Mouse (Mus musculus) macrophage (primary cell): Measurements from ENCODE around the gene Camk2b. TPM values are rescaled to one million over a fixed set of nuclear protein-coding genes. Genes with fewer than 3 reads are reported as not detected.

Source experiments
- H3K27ac ChIP-seq: fragments of 350-480 bp; formaldehyde crosslinking; 2 replicates; pipeline ENCODE4 v1.9.0; 2021
- H3K36me3 ChIP-seq: fragments of 350-480 bp; formaldehyde crosslinking; 2 replicates; pipeline ENCODE4 v1.9.0; 2021; ENCODE audit errors: inconsistent target
- H3K4me3 ChIP-seq: fragments of 350-480 bp; formaldehyde crosslinking; 2 replicates; pipeline ENCODE4 v1.9.0; 2021; ENCODE audit errors: inconsistent target
- H3K79me2 ChIP-seq: fragments of 350-480 bp; formaldehyde crosslinking; 2 replicates; pipeline ENCODE4 v1.9.0; 2021; ENCODE audit errors: inconsistent target
- WGBS: methylation state at CpG from one replicate; pipeline ENCODE4 v1.1.7; 2026; ENCODE audit warnings: inconsistent platforms; ENCODE audit not compliant: missing documents; 5-methylcytosine and 5-hydroxymethylcytosine counted together
- polyA plus RNA-seq: library from polyadenylated mRNA; stranded (reverse); fragments of 250-400 nt; gene quantifications from 3 replicates; pipeline ENCODE4 v1.2.4, GENCODE M21; 2018; ENCODE audit warnings: inconsistent platforms

The Camk2b gene
- polyA plus RNA-seq, 1 experiment from 2014 or later = 1.3 TPM

- no peaks in the 10 kb centered on the region for H3K79me2 ChIP-seq
- H3K4me3 ChIP-seq = no peak overlapping the region
- WGBS = 95% methylated on average over 5 of the region's 5 CpGs
- no peaks in the 10 kb centered on the region for H3K36me3 ChIP-seq
- no peak overlapping the region for H3K27ac ChIP-seq
These were observed 32.4 kb downstream of the Camk2b start for GRCm38 (mm10) chr11:6033801-6034200.

GRCm38 (mm10) chr11:6033147-6033546 lies 33.0 kb downstream of the Camk2b start:
- H3K36me3 ChIP-seq = no peaks in the 10 kb centered on the region
- H3K79me2 ChIP-seq = no peaks in the 10 kb centered on the region
- H3K4me3 ChIP-seq = no peak overlapping the region
- H3K27ac ChIP-seq = no peak overlapping the region
- 61% methylated on average over 3 of the region's 3 CpGs for WGBS

- Histone ChIP-seq H3K79me2 (no peaks in the 10 kb centered on the region), H3K27ac (no peak overlapping the region)
- 82% methylated on average over 6 of the region's 6 CpGs for WGBS
These were observed 35.5 kb downstream of the Camk2b start for GRCm38 (mm10) chr11:6030650-6031049.

GRCm38 (mm10) chr11:6029790-6030189 lies 36.4 kb downstream of the Camk2b start:
- WGBS = 88% methylated on average over 3 of the region's 3 CpGs
- H3K36me3 ChIP-seq = no peaks in the 10 kb centered on the region

More at GRCm38 (mm10) chr11:6030650-6031049, 35.5 kb downstream of the Camk2b start:
- Histone ChIP-seq H3K4me3 (no peak overlapping the region), H3K36me3 (no peaks in the 10 kb centered on the region)

GRCm38 (mm10) chr11:6028911-6029310 lies 37.3 kb downstream of the Camk2b start:
- 94% methylated on average over 7 of the region's 7 CpGs for WGBS
- no peak overlapping the region for H3K27ac ChIP-seq
- H3K79me2 ChIP-seq = no peaks in the 10 kb centered on the region
- no peaks in the 10 kb centered on the region for H3K36me3 ChIP-seq
- H3K4me3 ChIP-seq = no peak overlapping the region

More at GRCm38 (mm10) chr11:6029790-6030189, 36.4 kb downstream of the Camk2b start:
- H3K4me3 ChIP-seq = no peak overlapping the region
- no peak overlapping the region for H3K27ac ChIP-seq
- H3K79me2 ChIP-seq = no peaks in the 10 kb centered on the region

GRCm38 (mm10) chr11:6026361-6026760 lies 39.8 kb downstream of the Camk2b start:
- 82% methylated on average over 1 of the region's 1 CpGs for whole genome bisulfite sequencing
- no peak overlapping the region for H3K27ac ChIP-seq
- no peaks in the 10 kb centered on the region for H3K79me2 ChIP-seq
- no peak overlapping the region for H3K4me3 ChIP-seq
- H3K36me3 ChIP-seq = no peaks in the 10 kb centered on the region

GRCm38 (mm10) chr11:6024923-6025652 lies 41.1 kb downstream of the Camk2b start:
- Histone ChIP-seq H3K27ac (no peak overlapping the region), H3K36me3 (no peaks in the 10 kb centered on the region), H3K4me3 (no peak overlapping the region), H3K79me2 (no peaks in the 10 kb centered on the region)
- WGBS = 91% methylated on average over 12 of the region's 12 CpGs

GRCm38 (mm10) chr11:6020897-6021839 lies 45.0 kb downstream of the Camk2b start:
- 88% methylated on average over 17 of the region's 17 CpGs for WGBS
- Histone ChIP-seq H3K36me3 (no peaks in the 10 kb centered on the region), H3K4me3 (no peak overlapping the region), H3K27ac (no peak overlapping the region), H3K79me2 (no peaks in the 10 kb centered on the region)

- Histone ChIP-seq H3K27ac (no peak overlapping the region), H3K79me2 (no peaks in the 10 kb centered on the region), H3K4me3 (no peak overlapping the region), H3K36me3 (no peaks in the 10 kb centered on the region)
- WGBS = 95% methylated on average over 5 of the region's 5 CpGs
These were observed 45.8 kb downstream of the Camk2b start for GRCm38 (mm10) chr11:6020360-6020759.

- Histone ChIP-seq H3K36me3 (no peaks in the 10 kb centered on the region), H3K27ac (no peak overlapping the region), H3K79me2 (no peaks in the 10 kb centered on the region), H3K4me3 (no peak overlapping the region)
- 25% methylated on average over 7 of the region's 7 CpGs for WGBS
These were observed 47.7 kb downstream of the Camk2b start for GRCm38 (mm10) chr11:6018218-6019010.

GRCm38 (mm10) chr11:6017484-6018140 lies 48.5 kb downstream of the Camk2b start:
- H3K27ac ChIP-seq = no peak overlapping the region
- WGBS = 93% methylated on average over 8 of the region's 11 CpGs
- H3K36me3 ChIP-seq = no peaks in the 10 kb centered on the region
- H3K79me2 ChIP-seq = no peaks in the 10 kb centered on the region
- no peak overlapping the region for H3K4me3 ChIP-seq

GRCm38 (mm10) chr11:6016797-6017395 lies 49.3 kb downstream of the Camk2b start:
- Histone ChIP-seq H3K27ac (no peak overlapping the region), H3K36me3 (no peaks in the 10 kb centered on the region), H3K79me2 (no peaks in the 10 kb centered on the region), H3K4me3 (no peak overlapping the region)
- 85% methylated on average over 9 of the region's 9 CpGs for WGBS

GRCm38 (mm10) chr11:6016368-6016767 lies 49.8 kb downstream of the Camk2b start:
- H3K79me2 ChIP-seq = no peaks in the 10 kb centered on the region
- no peak overlapping the region for H3K27ac ChIP-seq
- no peak overlapping the region for H3K4me3 ChIP-seq
- WGBS = 7% methylated on average over 3 of the region's 3 CpGs
- no peaks in the 10 kb centered on the region for H3K36me3 ChIP-seq
